Mouse (Mus musculus): ENCODE results near the gene Rgl1. TPM values are rescaled to one million over a fixed set of nuclear protein-coding genes. Genes with fewer than 3 reads are reported as not detected.

Rgl1 gene
- polyA plus RNA-seq, 1 experiment: 3.0 TPM

DNA sequence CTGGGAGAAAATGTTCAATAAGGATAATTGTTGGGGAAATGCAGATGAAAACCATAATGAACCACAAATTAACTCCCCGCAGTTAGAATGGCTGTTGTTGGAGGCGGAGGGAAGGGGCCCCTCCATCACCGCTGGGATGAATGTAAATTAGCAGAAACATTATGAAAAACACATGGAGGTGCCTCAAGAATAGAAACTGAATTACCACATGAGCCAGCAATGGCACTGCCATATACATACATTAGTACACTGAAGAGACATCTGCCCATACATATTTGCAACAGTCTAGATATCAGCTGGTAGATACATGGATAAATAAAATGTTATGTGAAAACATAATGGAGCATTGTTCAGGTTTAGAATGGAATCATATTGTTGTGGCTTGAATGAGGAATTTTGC, 51.7 kb downstream of the Rgl1 start:
- no peak overlapping the region for H3K9ac ChIP-seq (ENCODE audit: low read depth, poor library complexity, severe bottlenecking)
- no peaks in the 10 kb centered on the region for H3K36me3 ChIP-seq (ENCODE audit: control insufficient read depth, insufficient read depth, low read length, poor library complexity, severe bottlenecking)
- H3K27ac ChIP-seq (ENCODE audit: insufficient read depth, low read length): no peak overlapping the region
- TF ChIP-seq CTCF (IDR thresholded peaks at IDR 0.05; ENCODE audit: low read depth, low read length): no peak
- no peak for TF ChIP-seq POLR2A (IDR thresholded peaks at IDR 0.05; ENCODE audit: insufficient read depth, low read length)
- no peak for TF ChIP-seq EP300 (IDR thresholded peaks at IDR 0.05; ENCODE audit: insufficient read depth, low read depth, low read length)
- no peaks in the 10 kb centered on the region for H3K9me3 ChIP-seq (replicated peaks; ENCODE audit: control insufficient read depth, insufficient read depth, low read length, poor library complexity, severe bottlenecking)
- no peak overlapping the region for H3K4me3 ChIP-seq (ENCODE audit: low read depth, low read length)
- no peaks in the 10 kb centered on the region for H3K4me1 ChIP-seq (ENCODE audit: control insufficient read depth, insufficient read depth, low read length)
- H3K27me3 ChIP-seq (ENCODE audit: control insufficient read depth, insufficient read depth, low read length, poor library complexity, severe bottlenecking): no peaks in the 10 kb centered on the region

DNA sequence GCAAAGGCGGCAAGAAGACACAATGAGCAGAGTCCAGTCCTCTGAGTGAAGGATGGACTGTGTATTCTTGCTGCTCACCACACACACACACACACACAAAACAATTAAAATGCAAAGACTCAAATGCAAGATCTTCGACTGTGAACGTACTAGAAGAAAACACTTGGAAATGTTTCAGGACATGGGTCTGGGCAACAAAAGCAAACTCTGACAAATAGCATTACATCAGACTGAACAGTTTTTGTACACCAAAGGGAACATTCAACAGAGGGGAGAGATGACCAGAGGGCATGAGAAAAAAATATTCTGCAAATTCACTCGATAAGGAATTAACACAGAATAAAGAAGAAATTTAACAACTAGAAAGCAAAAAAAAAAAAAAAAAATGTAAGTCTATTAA, 52.2 kb downstream of the Rgl1 start:
- no peak for TF ChIP-seq CTCF (IDR thresholded peaks at IDR 0.05; ENCODE audit: low read depth, low read length)
- no peak for TF ChIP-seq EP300 (IDR thresholded peaks at IDR 0.05; ENCODE audit: insufficient read depth, low read depth, low read length)
- TF ChIP-seq POLR2A (IDR thresholded peaks at IDR 0.05; ENCODE audit: insufficient read depth, low read length): no peak
- Histone ChIP-seq H3K36me3 (ENCODE audit: control insufficient read depth, insufficient read depth, low read length, poor library complexity, severe bottlenecking) (no peaks in the 10 kb centered on the region), H3K9ac (ENCODE audit: low read depth, poor library complexity, severe bottlenecking) (no peak overlapping the region), H3K27ac (ENCODE audit: insufficient read depth, low read length) (no peak overlapping the region), H3K4me1 (ENCODE audit: control insufficient read depth, insufficient read depth, low read length) (no peaks in the 10 kb centered on the region), H3K27me3 (ENCODE audit: control insufficient read depth, insufficient read depth, low read length, poor library complexity, severe bottlenecking) (no peaks in the 10 kb centered on the region), H3K4me3 (ENCODE audit: low read depth, low read length) (no peak overlapping the region), H3K9me3 (replicated peaks; ENCODE audit: control insufficient read depth, insufficient read depth, low read length, poor library complexity, severe bottlenecking) (no peaks in the 10 kb centered on the region)

DNA sequence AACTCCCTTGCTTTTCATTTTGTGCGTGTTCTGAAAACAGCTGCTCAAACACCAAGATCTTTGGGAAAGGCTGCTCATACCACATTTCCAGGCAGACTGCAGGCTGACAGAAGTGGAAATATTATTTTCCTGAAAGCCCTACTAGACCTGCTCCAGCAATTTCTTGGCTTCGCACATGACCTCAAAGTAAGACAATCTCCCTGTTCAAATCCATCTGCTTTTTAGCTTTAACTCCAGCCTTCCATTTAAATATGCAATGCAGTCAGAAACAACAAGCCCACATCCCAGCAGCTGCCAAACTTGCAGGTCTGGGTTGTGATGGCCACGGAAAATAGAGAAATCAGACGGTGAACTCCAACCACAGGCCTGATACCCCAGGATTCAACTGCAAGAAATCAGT, 55.1 kb downstream of the Rgl1 start:
- TF ChIP-seq CTCF (IDR thresholded peaks at IDR 0.05; ENCODE audit: low read depth, low read length): no peak
- TF ChIP-seq EP300 (IDR thresholded peaks at IDR 0.05; ENCODE audit: insufficient read depth, low read depth, low read length): no peak
- no peak for TF ChIP-seq POLR2A (IDR thresholded peaks at IDR 0.05; ENCODE audit: insufficient read depth, low read length)
- no peaks in the 10 kb centered on the region for H3K4me1 ChIP-seq (ENCODE audit: control insufficient read depth, insufficient read depth, low read length)
- no peaks in the 10 kb centered on the region for H3K27me3 ChIP-seq (ENCODE audit: control insufficient read depth, insufficient read depth, low read length, poor library complexity, severe bottlenecking)
- no peak overlapping the region for H3K9ac ChIP-seq (ENCODE audit: low read depth, poor library complexity, severe bottlenecking)
- H3K36me3 ChIP-seq (ENCODE audit: control insufficient read depth, insufficient read depth, low read length, poor library complexity, severe bottlenecking): no peaks in the 10 kb centered on the region
- H3K27ac ChIP-seq (ENCODE audit: insufficient read depth, low read length): no peak overlapping the region
- H3K4me3 ChIP-seq (ENCODE audit: low read depth, low read length): no peak overlapping the region
- no peaks in the 10 kb centered on the region; the same call in 1 of the 2 replicates for H3K9me3 ChIP-seq (replicated peaks; ENCODE audit: control insufficient read depth, insufficient read depth, low read length, poor library complexity, severe bottlenecking)

DNA sequence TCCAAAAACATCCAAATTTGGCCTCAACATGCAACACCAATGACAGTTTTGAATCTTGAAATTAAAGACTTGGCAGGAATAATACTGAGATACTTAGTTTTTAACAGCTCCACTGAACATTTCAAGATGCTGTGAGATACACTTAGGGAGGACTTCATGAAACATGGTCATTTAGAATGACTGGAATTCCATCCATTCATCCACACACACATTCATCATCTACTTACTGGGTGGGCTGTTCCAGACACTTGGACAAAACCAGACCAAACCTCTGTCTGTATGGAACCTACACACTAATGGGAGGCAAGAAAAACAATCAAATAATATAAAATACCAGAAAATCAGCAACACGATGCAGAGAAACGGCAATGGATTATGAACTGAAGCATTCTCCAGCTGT, 58.6 kb downstream of the Rgl1 start:
- Histone ChIP-seq H3K36me3 (ENCODE audit: control insufficient read depth, insufficient read depth, low read length, poor library complexity, severe bottlenecking) (no peaks in the 10 kb centered on the region), H3K9ac (ENCODE audit: low read depth, poor library complexity, severe bottlenecking) (no peak overlapping the region), H3K4me3 (ENCODE audit: low read depth, low read length) (no peak overlapping the region), H3K27ac (ENCODE audit: insufficient read depth, low read length) (no peak overlapping the region), H3K4me1 (ENCODE audit: control insufficient read depth, insufficient read depth, low read length) (no peaks in the 10 kb centered on the region), H3K27me3 (ENCODE audit: control insufficient read depth, insufficient read depth, low read length, poor library complexity, severe bottlenecking) (no peaks in the 10 kb centered on the region), H3K9me3 (replicated peaks; ENCODE audit: control insufficient read depth, insufficient read depth, low read length, poor library complexity, severe bottlenecking) (no peaks in the 10 kb centered on the region; the same call in 1 of the 2 replicates)
- no peak for TF ChIP-seq EP300 (IDR thresholded peaks at IDR 0.05; ENCODE audit: insufficient read depth, low read depth, low read length)
- TF ChIP-seq CTCF (IDR thresholded peaks at IDR 0.05; ENCODE audit: low read depth, low read length): no peak
- TF ChIP-seq POLR2A (IDR thresholded peaks at IDR 0.05; ENCODE audit: insufficient read depth, low read length): no peak

DNA sequence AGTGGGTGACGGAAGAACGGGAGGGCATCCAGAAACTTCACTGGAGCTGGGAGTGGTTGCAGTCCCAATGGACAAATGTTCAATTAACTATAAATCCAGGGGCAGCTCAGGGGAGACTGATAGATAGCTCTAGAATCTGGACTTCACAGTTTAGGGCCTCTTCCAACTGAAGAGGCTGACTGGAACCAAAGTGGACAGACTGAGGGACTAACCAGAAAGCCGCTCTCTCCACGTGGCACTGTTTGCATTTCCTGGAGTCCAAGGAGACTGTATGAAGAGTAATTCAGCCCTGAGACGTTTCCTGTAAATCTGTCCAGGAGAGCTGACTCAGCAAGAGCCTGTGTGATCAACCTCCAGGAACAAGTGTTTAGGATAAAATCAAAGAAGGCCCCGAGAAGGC, 62.2 kb downstream of the Rgl1 start:
- Histone ChIP-seq H3K36me3 (ENCODE audit: control insufficient read depth, insufficient read depth, low read length, poor library complexity, severe bottlenecking) (no peaks in the 10 kb centered on the region), H3K4me1 (ENCODE audit: control insufficient read depth, insufficient read depth, low read length) (no peaks in the 10 kb centered on the region), H3K9ac (ENCODE audit: low read depth, poor library complexity, severe bottlenecking) (no peak overlapping the region), H3K4me3 (ENCODE audit: low read depth, low read length) (no peak overlapping the region), H3K27ac (ENCODE audit: insufficient read depth, low read length) (no peak overlapping the region), H3K27me3 (ENCODE audit: control insufficient read depth, insufficient read depth, low read length, poor library complexity, severe bottlenecking) (no peaks in the 10 kb centered on the region), H3K9me3 (replicated peaks; ENCODE audit: control insufficient read depth, insufficient read depth, low read length, poor library complexity, severe bottlenecking) (no peaks in the 10 kb centered on the region; the same call in 1 of the 2 replicates)
- no peak for TF ChIP-seq CTCF (IDR thresholded peaks at IDR 0.05; ENCODE audit: low read depth, low read length)
- no peak for TF ChIP-seq EP300 (IDR thresholded peaks at IDR 0.05; ENCODE audit: insufficient read depth, low read depth, low read length)
- no peak for TF ChIP-seq POLR2A (IDR thresholded peaks at IDR 0.05; ENCODE audit: insufficient read depth, low read length)

DNA sequence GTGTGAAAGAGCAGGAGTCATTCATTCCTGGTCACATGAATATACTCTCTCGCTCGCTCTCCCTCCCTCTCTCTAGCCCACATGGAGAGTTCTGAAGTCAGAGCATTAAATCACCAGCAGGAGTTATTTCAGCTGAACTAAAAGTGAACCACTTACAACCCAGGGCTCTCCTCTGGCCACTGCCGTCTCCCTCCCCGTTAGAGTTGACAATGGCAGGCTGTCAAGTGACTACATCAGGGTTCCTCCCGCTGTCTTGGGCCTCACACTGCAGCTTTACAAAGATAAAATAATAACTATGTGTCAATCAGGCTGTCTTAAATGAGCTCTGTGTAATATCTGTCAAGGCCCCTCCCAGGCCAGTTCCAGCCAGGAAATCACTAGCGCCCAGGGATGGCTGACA, 63.2 kb downstream of the Rgl1 start:
- H3K27ac ChIP-seq (ENCODE audit: insufficient read depth, low read length): no peak overlapping the region
- no peaks in the 10 kb centered on the region for H3K36me3 ChIP-seq (ENCODE audit: control insufficient read depth, insufficient read depth, low read length, poor library complexity, severe bottlenecking)
- H3K9ac ChIP-seq (ENCODE audit: low read depth, poor library complexity, severe bottlenecking): no peak overlapping the region
- no peaks in the 10 kb centered on the region; the same call in 1 of the 2 replicates for H3K9me3 ChIP-seq (replicated peaks; ENCODE audit: control insufficient read depth, insufficient read depth, low read length, poor library complexity, severe bottlenecking)
- no peaks in the 10 kb centered on the region for H3K27me3 ChIP-seq (ENCODE audit: control insufficient read depth, insufficient read depth, low read length, poor library complexity, severe bottlenecking)
- no peaks in the 10 kb centered on the region for H3K4me1 ChIP-seq (ENCODE audit: control insufficient read depth, insufficient read depth, low read length)
- no peak for TF ChIP-seq CTCF (IDR thresholded peaks at IDR 0.05; ENCODE audit: low read depth, low read length)
- TF ChIP-seq POLR2A (IDR thresholded peaks at IDR 0.05; ENCODE audit: insufficient read depth, low read length): no peak
- TF ChIP-seq EP300 (IDR thresholded peaks at IDR 0.05; ENCODE audit: insufficient read depth, low read depth, low read length): no peak
- H3K4me3 ChIP-seq (ENCODE audit: low read depth, low read length): no peak overlapping the region
